Mouse (Mus musculus) kidney, adult 8-10 months (tissue): ENCODE results near the gene B230118H07Rik.

Experiments
- DNase-seq, 2 experiments: peaks; one replicate each; pipeline ENCODE4 v3.0.0; 2022

Gene B230118H07Rik

DNA sequence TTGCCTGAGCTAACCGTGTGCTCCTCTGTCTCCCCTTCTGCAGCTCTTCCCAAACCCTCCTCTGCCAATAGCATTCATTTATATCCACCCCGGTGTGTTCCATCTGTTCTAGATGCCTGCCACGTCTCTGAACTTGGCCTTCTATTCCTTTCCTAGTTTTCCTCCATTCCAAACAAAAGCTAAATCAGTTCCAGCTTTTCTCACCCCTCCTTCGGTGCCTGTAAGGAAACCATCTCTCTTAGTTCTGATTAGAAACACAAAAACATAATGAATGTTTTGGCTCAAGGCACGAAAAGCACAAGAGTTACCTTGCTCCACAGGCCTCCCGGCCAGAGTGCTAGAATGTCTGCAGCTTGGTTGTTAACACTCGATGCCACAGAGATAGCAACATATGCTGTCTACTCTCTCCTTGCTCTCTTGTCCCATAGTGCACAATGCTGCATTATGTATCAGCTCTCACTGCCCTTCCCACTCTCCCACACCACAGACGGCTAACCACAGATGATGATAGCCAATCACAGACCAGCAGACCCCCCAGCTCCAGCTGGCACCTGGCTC lies at the start of gene B230118H07Rik, which contains the start of gene Rag1:
TSS of gene B230118H07Rik (minus strand) at position 419 of the 558 bp plus-strand sequence.
TSS of gene Rag1 (minus strand) at position 388 of the 558 bp plus-strand sequence.
- DNase-seq = no peak

DNA sequence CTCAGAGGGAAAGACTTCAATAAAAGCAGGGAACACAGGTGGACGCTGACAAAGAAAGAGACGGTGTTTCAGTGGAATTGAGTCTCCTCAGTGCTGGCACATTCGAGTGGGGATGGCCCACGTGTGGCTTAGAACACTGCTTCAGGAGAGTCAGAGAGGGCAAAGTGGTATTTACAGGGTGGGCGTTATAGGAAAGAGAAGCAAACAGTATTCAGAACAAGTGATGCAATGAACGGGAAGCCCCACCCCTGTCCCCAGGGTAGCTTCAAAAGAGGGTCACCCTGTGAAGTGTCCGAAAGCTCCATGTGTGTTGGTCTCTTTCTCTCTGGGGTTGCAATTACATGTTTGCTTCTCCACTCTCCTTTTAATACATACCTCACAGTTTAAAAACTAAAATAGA lies 46.3 kb upstream of the B230118H07Rik start:
- DNase-seq = no peak

DNA sequence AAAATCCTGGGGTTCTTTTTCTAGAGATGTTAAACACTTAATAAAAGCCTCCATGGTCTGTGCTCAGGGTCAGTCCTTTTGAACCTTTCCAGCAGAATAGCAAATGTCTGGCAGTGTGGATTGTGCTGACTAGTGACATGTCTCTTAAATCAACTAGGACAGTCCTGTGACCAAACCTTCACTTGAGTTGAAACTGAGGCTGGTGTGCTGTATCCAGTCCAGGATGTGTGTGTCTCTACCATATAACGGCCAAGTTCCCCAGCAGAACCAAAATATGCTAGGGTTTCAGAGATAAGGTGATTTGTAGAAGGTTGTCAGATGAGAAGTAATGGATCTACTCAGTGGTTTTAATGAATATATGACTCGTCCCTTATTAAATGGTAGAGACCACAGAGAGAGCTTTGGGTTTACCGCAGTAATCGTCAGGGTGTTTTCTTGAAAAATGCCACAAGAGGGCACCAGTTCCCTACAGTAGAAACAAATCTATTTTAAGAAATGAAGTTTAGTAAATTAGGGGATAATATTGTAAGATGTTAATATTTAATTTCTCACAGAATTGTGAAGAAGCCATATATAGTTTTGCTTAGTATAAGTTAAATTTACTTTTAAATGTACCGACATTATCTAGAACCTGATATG lies 44.4 kb upstream of the B230118H07Rik start:
- DNase-seq = peak in 1 of 2 experiments; percentile 23

DNA sequence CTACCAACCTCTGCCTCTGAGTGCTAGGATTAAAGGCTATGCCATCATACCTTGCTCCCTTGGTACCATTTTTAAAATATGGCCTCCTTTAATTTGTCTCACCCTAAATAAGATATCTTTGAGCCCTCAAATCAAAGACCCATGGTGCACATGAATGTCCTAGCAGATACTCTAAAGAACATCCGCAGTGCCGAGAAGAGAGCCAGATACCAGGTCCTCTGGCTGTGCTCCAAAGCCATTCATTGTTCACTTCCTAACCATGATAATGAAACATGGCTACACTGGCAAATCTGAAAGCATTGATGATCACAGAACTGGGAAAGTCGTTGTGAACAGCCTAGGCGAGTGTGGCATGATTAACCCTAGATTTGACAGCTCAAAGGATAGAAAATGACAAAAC lies 43.7 kb upstream of the B230118H07Rik start:
- DNase-seq = no peak

DNA sequence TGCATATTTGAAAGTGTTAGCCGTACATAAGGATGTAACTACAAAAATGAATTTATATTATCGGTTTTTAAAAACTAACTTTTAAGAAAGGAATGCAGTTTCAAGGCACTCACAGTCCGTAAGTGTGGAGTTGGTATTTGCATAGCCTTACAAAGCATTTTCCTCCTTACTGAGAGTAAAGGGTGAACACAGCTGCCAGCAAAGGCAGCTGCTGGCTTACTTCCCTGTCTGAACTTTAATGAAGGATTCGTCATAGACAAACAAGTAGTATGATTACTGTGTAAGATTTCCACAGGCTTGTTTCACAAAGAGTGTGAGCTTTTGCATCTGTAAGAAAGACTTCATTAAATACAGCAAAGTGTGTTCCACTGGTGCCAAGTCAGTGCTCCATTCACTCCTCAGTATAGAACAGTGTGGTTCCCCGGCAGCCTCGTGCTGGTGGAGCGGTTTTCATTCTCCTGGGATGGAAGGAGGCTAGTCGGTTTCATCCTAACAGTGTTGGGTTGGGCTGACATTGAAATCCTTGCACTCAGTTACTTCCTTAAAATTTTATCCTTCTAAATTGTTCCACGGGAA lies 41.0 kb upstream of the B230118H07Rik start:
- no peak for DNase-seq

DNA sequence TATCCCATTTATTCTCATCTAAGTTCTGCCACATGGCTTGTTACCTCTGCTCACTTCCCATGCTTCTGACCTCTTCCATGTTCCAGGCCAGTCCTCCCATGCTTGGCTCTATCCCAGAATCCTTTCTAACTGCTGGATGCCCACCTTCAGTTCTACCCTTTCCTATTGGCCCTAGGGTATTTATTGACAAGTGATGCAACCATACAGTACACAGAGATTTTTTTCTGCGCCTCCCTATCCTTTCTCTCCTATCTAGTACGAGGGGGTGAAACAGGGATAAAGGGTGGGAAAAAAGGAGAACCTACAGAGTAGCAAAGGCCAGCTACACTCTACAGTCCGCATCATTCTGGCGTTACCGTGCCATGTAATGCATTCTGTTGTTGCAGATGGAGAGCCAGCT lies 38.7 kb upstream of the B230118H07Rik start:
- no peak for DNase-seq

DNA sequence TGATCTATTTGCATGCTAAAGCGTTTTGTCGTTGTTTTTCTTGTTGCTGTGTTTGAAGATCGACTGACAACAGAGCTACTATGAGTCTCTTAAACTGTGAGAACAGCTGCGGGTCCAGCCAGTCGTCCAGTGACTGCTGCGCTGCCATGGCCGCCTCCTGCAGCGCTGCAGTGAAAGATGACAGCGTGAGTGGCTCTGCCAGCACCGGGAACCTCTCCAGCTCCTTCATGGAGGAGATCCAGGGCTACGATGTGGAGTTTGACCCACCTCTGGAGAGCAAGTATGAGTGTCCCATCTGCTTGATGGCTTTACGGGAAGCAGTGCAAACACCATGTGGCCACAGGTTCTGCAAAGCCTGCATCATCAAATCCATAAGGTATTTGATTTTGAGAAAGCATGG lies 35.1 kb upstream of the B230118H07Rik start:
- DNase-seq = peak; percentile 63 to 84

DNA sequence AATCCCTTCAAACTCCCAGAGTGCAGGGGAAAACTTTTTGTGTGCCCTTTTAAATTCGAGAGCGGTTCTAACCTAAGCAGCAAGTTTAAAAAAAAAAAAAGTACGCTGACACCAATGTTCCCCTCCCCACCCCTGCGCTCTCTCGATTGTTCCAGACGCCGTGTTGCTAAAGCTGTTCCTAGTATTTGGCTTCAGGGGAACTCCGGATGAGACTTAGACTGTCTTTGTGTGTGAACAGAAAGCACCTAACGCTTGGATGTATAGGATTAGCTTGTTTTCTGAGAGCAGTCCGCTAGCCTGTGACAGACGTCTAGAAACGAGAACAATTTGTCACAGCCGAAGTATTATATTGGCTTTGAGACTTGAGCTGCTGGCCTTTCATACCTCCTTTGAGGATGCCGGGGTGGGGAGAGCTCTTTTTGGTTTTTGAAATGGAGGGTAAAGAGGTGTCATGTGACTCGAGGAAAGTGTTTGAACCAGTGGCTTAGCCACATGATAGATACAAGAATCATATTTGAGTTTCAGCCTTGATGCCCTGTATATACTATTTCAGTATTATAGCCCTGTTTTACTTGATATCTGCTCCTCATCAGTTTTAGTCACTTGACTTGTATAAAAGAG lies 29.9 kb upstream of the B230118H07Rik start:
- DNase-seq = no peak

DNA sequence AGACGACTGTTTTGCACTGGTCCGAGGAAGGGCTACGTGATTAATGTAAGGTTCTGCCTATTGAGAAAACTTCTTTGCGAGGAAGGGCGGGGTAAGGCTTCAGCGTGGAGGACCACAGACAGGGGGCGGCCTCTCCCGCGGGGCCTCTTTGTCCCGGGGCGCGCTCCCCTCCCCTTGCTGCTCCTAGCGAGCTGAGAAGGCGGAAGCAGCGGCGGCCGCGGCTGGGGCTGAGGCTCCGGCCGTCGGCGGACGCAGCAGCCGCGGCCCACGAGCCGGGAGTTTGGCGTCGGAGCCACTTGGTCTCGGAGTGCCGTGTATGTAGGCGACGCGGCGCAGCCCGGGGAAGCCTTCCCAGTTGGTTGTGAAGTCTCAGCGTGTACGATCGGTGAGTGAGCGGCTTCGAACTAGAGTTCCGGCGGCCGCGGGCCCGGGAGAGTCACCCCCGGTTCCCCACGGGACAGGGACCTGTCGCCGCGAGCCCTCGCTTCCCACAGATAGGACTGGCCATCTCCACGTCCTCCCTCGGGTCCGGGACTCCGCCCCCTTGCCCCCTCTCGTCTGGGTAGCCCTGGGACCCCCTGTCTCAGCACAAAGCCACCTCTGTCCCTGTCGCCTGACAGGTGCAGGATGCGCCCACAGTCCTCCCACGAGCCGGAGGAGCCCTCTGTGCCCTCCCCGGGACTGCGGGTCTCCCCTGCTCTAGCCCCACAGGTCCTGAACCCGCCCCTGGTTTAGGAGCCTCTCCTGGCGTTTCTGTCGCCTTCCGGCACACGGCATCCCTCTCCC lies 29.1 kb upstream of the B230118H07Rik start, which contains the start of gene Traf6:
TSS of gene Traf6 (plus strand) at position 194 of the 786 bp plus-strand sequence.
- peak; percentile 81 to 88 for DNase-seq

DNA sequence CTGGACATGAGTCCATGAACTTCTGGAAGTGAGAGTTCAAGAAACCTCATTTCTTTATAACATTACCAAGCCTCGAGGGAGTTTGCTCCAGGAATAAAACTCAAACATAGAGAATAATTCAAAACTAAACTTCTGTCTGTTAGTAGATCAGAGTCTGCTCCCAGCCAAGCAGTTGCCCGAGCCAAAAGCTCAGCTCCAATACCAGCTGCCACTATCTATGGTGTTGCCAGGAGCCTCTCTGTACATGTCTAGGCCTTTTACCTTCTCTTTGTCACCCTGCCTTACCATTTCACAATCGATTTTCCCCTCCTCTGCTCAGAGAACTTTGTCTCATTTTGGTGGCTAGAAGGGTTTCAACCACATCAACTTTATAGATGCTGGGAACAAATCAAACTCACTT lies 24.2 kb upstream of the B230118H07Rik start:
- no peak for DNase-seq

DNA sequence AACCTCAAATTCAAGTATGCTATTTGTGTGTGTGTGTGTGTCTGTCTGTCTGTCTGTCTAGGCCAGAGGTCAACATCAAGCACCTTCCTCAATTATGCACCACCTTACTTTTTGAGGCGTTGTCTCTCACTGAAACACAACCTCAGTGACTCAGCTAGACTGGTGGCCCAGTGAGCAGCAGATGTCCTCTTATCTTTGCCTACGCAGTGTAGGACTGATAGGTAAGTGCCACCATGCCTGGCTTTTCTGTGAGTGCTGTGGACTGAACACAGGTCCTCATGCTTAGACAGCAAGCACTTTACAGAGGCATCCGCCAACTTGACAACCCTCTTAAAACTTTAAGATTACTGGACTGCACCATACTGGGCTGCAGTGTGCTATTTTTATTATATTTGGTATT lies 19.4 kb upstream of the B230118H07Rik start:
- no peak for DNase-seq

DNA sequence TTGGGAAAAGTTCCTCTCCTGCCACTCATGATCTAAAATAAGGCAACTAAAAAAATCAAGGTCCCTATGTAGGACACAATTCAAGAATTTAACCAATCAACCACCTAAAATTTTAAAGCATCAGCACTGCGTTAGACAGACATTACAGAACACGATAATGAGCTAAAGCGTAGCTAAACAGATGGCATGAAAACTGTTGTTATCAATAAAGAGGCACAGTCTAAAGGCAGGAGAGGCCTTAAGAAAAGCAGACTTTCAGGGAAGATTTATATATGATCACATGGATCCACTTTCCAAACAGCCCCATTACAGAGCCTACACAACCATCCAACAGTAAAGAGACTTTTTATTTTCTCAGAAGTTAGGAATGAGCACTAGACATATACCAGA lies 16.4 kb upstream of the B230118H07Rik start:
- DNase-seq = no peak

DNA sequence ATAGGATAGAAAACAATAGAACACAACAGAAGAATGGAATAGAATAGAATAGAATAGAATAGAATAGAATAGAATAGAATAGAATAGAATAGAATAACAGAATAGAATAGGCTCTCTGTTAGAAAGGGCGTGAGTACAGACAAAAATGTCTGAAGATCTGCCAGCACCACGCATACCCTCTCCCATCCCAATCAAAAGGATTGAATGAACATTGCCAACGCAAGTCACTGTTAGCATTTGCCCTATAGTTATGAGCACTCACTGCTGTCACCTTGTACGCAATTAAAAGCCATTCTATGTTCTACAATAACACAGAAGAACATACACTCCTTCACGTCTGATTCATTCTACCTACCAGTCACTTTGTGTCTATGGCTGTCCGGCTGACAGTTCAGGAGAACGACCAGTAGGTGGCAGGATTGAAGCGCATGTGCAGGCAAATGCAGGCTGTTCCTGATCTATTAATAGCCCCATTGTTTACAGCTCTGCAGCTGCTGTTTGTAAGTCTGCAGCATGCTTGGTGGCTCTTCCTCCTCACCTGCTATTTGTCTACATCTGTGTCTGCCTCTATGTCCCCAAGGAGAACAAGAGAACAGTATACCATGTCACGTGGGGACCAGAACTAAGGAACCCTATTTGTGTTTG lies 15.8 kb upstream of the B230118H07Rik start:
- peak; percentile 62 to 84 for DNase-seq

DNA sequence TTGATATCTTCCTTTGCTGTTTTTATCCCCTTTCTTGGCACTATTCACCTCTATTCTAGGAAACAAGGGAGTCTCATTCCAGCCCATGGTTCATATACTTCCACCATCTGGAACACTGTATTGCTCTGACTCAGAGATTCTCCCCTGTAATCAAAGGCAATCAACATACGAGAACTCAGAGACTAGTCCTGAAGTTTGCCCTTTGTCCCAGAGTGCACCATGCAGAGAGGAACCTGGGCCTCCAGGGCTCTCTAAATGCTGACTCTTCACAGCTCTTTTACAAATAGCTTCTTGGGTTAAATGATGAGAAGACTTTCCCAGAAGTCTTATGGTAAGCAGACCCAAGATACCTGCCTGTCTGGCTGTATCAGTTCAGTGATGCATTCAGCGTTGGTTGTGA lies 11.2 kb upstream of the B230118H07Rik start:
- no peak for DNase-seq

DNA sequence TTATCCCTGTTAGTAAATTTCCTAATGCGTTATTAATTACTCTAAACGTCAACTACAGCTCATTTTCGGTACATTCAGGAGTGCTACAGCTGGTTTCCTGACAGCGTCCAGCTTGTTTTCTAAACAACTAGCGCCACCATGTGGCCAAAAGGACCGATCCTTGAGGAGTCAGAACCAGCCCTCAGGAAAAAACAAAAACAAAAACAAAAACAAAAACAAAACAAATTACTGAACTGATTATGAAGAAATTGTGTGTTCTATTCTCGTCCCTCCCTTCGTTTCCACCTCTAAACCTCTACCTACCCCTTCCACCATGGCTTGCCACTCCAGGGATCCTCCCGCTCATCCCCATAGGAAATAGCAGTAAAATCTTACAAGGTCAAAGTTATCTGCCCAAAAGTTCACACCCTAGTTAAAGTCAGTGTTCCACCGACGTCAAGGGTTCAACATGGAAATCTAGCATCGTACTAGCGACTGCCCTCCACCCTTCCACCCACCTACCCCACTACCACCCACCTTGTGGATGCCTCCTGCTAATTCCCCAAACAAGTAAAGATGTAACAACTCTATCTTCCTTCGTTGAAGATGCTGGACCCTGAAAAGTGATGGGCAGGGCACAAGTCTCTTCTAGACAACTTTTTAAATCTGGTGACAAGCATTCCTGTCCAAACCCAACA lies 3.7 kb upstream of the B230118H07Rik start:
- DNase-seq = peak; percentile 48 to 80

DNA sequence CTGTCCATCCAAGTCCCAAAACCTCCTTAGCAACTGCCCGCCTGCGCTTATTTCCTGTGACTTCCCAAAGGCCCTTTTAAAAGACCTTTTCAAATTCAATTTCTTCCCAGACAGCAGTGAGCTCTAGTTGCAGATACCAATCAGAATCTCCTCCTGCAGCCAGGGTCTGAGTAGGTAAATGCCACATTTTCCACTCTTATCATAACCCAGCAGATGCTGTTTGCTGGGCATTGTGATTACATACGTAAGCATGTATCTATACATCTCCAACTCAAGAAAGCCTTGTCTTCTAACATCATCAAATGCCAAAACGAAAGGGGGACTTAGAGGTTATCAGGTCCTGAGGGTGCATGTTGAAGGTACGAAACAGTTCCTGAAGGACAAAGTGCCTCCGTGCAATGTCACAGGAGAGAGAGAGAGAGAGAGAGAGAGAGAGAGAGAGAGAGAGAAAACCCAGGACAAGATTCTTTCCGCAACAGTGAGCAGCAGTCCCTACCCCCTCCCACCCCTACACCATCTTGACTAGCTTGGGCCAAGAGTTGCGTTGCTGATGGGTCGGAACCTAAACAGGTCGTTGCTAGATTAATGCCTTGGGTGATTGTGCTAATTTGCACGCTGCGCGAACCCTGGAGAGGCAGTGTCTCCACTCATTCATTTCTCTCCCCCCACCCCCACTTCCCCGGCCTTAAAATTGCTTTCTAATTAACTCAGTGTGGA lies 3.0 kb upstream of the B230118H07Rik start:
- no peak for DNase-seq

DNA sequence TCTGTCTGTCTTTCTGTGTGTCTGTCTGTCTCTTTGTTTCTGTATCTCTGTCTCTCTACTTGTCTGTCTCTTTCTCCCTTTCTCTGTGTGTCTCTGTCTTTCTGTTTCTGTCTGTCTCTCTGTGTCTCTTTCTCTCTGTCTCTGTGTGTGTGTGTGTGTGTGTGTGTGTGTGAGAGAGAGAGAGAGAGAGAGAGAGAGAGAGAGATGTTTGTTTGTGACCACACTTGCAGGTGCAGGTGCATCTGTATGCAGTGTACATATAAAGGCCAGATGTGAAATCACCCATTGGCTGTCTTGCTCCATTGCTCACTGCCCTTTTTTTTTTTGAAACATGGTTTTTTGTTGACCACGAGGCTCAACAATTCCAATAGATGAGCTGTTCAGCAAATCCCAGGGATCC lies 1.1 kb upstream of the B230118H07Rik start:
- DNase-seq = no peak

DNA sequence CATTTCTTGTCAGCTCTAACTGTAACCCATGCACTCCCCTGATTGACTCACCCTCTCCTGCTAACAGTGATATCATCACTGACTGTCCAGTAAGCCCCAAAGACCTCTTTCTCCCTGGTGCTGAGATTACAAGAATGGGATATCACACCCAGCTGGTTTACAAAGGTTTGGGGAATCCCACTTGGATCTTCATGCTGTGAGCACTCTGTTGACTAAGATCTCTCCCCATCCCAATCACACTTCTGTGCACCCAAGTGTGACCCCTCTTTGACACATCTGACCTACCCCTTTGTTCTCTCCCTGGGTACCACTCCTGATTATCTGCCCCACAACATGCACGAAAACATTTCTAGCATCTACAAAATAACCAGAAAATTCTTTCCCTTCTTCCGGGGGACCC lies 971 bp downstream of the B230118H07Rik start:
- DNase-seq = no peak

DNA sequence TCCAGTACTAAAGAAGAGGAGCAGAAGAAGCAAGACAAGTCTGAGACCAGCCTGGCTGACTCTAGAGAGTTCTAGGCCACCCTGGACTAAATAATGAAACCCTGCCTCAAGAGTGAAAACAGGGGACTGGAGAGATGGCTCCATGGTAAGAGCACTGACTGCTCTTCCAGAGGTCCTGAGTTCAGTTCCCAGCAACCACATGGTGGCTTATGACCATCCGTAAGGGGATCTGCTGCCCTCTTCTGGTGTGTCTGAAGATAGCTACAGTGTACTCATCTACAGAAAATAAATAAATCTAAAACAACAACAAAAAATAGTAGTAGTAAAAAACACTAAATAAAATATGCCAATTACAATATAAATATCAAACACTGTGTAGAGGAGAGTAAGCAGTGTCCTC lies 3.5 kb downstream of the B230118H07Rik start:
- no peak for DNase-seq

DNA sequence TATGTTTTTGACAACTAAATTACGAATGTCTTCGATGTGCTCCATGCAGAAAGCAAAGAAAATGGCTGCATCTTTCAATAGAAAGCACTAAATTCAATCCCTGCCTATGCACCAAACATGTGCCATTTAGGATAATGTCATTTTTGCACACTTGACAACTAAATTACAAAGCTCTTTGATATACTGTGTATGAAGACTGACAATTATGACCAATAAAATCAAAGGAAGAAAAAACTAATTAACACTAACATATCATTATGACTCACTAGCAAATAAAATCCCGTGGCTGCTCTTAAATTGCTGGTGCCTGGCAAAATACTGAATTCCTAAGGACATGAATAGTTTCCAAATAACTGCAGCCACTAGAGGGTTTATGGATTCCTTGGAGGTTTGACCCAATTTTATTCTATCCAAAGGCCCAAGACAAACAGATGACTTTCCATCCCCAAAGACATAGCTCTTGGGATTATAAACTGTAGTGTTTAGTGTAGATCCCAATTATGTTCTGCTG lies 9.4 kb downstream of the B230118H07Rik start:
- no peak for DNase-seq
